Mouse (Mus musculus) adipocyte (in vitro differentiated cells): ENCODE results near the gene Actn3.

Experiments used
- DNase-seq: peaks from one replicate; pipeline ENCODE4 v3.0.0-alpha.2; 2016; ENCODE audit warnings: low spot score

Actn3 gene

GRCm38 (mm10) chr19:4811909-4812242 lies 65.8 kb downstream of the Actn3 start:
- DNase-seq: no peak
